Mouse (Mus musculus) cerebellum, adult 8-10 months (tissue): Measurements from ENCODE around the gene Ankle2.

Experiments used
- DNase-seq: peaks from one replicate; pipeline ENCODE4 v3.0.0; 2022

Ankle2 gene

GRCm38 (mm10) chr5:110285156-110285555, 54.4 kb downstream of the Ankle2 start:
- no peak for DNase-seq

- peak; percentile 74 for DNase-seq
These were observed 55.1 kb downstream of the Ankle2 start, which contains the start of the genes Pxmp2 and Pole for GRCm38 (mm10) chr5:110285770-110286445. Gene Pxmp2, minus strand, starts transcription at chr5:110286186. Gene Pole, plus strand, starts transcription at chr5:110286306.

- DNase-seq = no peak
These were observed 55.8 kb downstream of the Ankle2 start for GRCm38 (mm10) chr5:110286446-110287083.

- DNase-seq = no peak
These were observed 56.3 kb downstream of the Ankle2 start for GRCm38 (mm10) chr5:110287084-110287475.

- DNase-seq = no peak
These were observed 60.8 kb downstream of the Ankle2 start for GRCm38 (mm10) chr5:110291649-110292048.

- no peak for DNase-seq
These were observed 65.8 kb downstream of the Ankle2 start for GRCm38 (mm10) chr5:110296637-110297036.

- DNase-seq = no peak
These were observed 69.8 kb downstream of the Ankle2 start for GRCm38 (mm10) chr5:110300591-110300990.
